Mouse (Mus musculus): ENCODE measurements at regions not wholly inside any gene's neighbourhood (a gene's known extent, or its start where the extent isn't known, plus 50 kb on each side); places are given as distances from the start of the nearest gene placed in this dataset.
A peak's percentile ranks its signal among the peaks of the same experiment; 100 is the strongest.

DNA sequence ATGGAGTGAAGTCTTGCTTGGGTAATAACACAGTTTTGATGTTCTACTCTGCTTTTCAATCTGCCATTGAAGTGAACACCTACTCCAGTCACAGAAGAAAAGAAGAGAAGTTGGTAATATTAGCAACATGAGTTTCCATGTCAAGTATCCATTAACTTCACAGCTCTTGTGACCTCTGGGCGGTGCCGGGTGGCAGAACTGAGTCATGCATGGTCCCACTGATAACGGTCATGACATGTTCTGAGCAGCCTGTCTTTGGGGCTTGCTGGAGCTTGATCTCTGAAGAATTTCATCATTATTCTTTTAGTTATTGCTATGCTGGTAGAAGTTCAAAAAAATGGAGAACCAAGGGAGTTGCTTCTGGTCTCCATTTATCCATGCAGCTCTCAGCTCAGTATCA lies 215.1 kb upstream of the Ptger4 start:
- H3K27ac ChIP-seq (ENCODE audit: low read length), result no peak overlapping the region
- WGBS, result 96% methylated on average over 3 of the region's 3 CpGs
- H3K4me1 ChIP-seq (ENCODE audit: control insufficient read depth, insufficient read depth, low read length), result no peaks in the 10 kb centered on the region
- H3K36me3 ChIP-seq (ENCODE audit: control insufficient read depth, insufficient read depth, low read length), result no peaks in the 10 kb centered on the region
- no peaks in the 10 kb centered on the region for H3K9me3 ChIP-seq (replicated peaks; ENCODE audit: control insufficient read depth, low read length, poor library complexity, severe bottlenecking)
- H3K27me3 ChIP-seq (ENCODE audit: control insufficient read depth, insufficient read depth, low read depth, low read length), result no peaks in the 10 kb centered on the region
- H3K4me3 ChIP-seq (ENCODE audit: low read depth, low read length), result no peak overlapping the region
- ATAC-seq, result no peak
- H3K4me2 ChIP-seq (ENCODE audit: low read length), result no peak overlapping the region
- no peak overlapping the region for H3K9ac ChIP-seq (ENCODE audit: low read depth, low read length)

DNA sequence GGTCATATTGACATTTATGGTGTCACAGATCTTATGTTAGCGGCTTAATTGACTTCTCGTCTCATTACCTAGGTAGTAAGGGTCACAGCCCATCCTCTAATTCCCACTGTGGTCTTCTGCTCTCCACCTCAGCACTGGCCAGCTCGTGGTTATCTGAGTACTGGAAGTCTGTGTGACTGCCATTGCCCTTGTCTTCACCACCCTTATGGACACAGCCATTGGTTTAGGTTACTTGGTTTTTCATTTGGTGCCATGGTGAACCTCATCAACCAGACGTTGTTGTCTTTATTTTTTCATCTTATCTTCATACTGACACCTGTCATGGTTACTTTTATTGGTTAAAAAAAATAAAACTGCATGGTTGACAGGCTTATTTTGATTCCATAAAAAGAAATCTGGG lies 215.6 kb upstream of the Ptger4 start:
- H3K9me3 ChIP-seq (replicated peaks; ENCODE audit: control insufficient read depth, low read length, poor library complexity, severe bottlenecking), result no peaks in the 10 kb centered on the region
- no peak overlapping the region for H3K9ac ChIP-seq (ENCODE audit: low read depth, low read length)
- no peak for ATAC-seq
- WGBS, result 90% methylated on average over 4 of the region's 4 CpGs
- no peaks in the 10 kb centered on the region for H3K4me1 ChIP-seq (ENCODE audit: control insufficient read depth, insufficient read depth, low read length)
- H3K27ac ChIP-seq (ENCODE audit: low read length), result no peak overlapping the region
- no peaks in the 10 kb centered on the region for H3K36me3 ChIP-seq (ENCODE audit: control insufficient read depth, insufficient read depth, low read length)
- no peaks in the 10 kb centered on the region for H3K27me3 ChIP-seq (ENCODE audit: control insufficient read depth, insufficient read depth, low read depth, low read length)
- no peak overlapping the region for H3K4me3 ChIP-seq (ENCODE audit: low read depth, low read length)
- no peak overlapping the region for H3K4me2 ChIP-seq (ENCODE audit: low read length)

DNA sequence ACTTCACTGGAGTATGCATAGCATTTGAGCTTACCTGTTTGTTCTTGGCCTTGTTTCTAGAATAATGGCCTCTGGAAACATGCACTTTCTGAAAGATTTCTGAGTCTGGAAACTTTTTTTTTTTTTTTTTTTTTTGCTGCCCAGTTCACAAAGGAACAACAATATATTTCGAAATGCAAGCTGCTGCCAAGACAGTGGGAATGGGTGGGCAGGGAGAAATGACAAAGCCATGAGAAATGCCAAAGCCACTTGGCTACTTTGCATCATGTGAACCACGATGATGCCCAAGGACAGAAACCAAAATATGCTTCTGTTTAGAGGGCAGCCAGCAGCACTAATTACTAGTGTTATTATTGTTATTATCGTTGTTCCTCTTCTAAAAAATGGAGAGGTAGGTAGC lies 218.7 kb upstream of the Ptger4 start:
- Histone ChIP-seq H3K4me1 (ENCODE audit: control insufficient read depth, insufficient read depth, low read length) (no peaks in the 10 kb centered on the region), H3K9me3 (replicated peaks; ENCODE audit: control insufficient read depth, low read length, poor library complexity, severe bottlenecking) (no peaks in the 10 kb centered on the region), H3K9ac (ENCODE audit: low read depth, low read length) (no peak overlapping the region), H3K27ac (ENCODE audit: low read length) (no peak overlapping the region), H3K36me3 (ENCODE audit: control insufficient read depth, insufficient read depth, low read length) (no peaks in the 10 kb centered on the region), H3K27me3 (ENCODE audit: control insufficient read depth, insufficient read depth, low read depth, low read length) (no peaks in the 10 kb centered on the region), H3K4me2 (ENCODE audit: low read length) (no peak overlapping the region), H3K4me3 (ENCODE audit: low read depth, low read length) (no peak overlapping the region)
- no peak for ATAC-seq
- 81% methylated on average over 3 of the region's 3 CpGs for WGBS

DNA sequence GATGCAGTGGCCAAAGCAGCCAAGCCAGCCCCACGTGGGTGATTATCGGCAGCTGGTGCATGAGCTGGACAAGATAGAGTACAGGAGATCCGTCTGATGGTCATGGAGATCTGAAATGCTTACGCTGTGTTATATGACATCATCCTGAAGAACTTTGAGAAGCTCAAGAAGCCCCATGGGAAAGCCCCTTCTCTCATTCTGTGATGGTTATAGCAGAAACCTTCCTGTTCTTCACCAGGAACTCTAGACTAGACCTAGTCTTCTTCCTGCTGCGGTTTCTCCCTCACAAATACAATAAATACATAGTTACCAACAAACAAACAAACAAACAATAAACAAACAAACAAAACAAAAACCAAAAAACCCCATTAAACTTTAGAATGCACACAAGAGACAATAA lies 220.7 kb upstream of the Ptger4 start:
- no peak overlapping the region for H3K9ac ChIP-seq (ENCODE audit: low read depth, low read length)
- H3K27ac ChIP-seq (ENCODE audit: low read length), result no peak overlapping the region
- no peaks in the 10 kb centered on the region for H3K27me3 ChIP-seq (ENCODE audit: control insufficient read depth, insufficient read depth, low read depth, low read length)
- H3K4me2 ChIP-seq (ENCODE audit: low read length), result no peak overlapping the region
- H3K4me3 ChIP-seq (ENCODE audit: low read depth, low read length), result no peak overlapping the region
- H3K9me3 ChIP-seq (replicated peaks; ENCODE audit: control insufficient read depth, low read length, poor library complexity, severe bottlenecking), result no peaks in the 10 kb centered on the region
- no peaks in the 10 kb centered on the region for H3K36me3 ChIP-seq (ENCODE audit: control insufficient read depth, insufficient read depth, low read length)
- no peak for ATAC-seq
- WGBS, result 91% methylated on average over 5 of the region's 5 CpGs
- no peaks in the 10 kb centered on the region for H3K4me1 ChIP-seq (ENCODE audit: control insufficient read depth, insufficient read depth, low read length)

DNA sequence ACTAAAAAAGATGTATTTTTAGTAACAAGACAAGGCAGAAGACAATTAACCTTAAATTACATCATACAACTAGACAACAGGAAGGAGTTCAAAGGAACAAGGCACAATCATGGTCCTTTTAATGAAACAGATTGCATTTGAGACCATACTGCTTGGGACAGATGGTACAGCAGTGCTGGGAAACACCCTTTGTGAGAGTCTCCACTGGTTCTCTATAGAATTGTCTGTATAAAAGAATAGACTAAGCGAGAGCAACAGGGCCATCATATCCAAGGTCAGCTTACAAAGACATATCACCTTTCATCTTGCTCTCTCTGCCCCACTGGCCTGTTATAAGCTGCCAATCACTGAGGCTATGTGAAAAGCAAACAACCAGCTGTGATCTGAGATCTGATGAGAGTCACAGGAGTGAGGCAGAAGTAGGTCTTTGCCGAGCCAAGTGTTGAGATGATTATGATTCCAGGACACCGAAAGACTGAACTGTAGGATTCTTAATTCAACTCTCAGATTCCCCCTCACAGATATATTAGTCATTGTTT lies 224.6 kb upstream of the Ptger4 start:
- Histone ChIP-seq H3K27me3 (ENCODE audit: control insufficient read depth, insufficient read depth, low read depth, low read length) (no peaks in the 10 kb centered on the region), H3K4me2 (ENCODE audit: low read length) (no peak overlapping the region), H3K9ac (ENCODE audit: low read depth, low read length) (no peak overlapping the region), H3K4me1 (ENCODE audit: control insufficient read depth, insufficient read depth, low read length) (no peaks in the 10 kb centered on the region), H3K27ac (ENCODE audit: low read length) (no peak overlapping the region), H3K4me3 (ENCODE audit: low read depth, low read length) (no peak overlapping the region), H3K9me3 (replicated peaks; ENCODE audit: control insufficient read depth, low read length, poor library complexity, severe bottlenecking) (no peaks in the 10 kb centered on the region), H3K36me3 (ENCODE audit: control insufficient read depth, insufficient read depth, low read length) (no peaks in the 10 kb centered on the region)
- 51% methylated on average over 3 of the region's 3 CpGs for WGBS
- ATAC-seq, result peak; percentile 60; the same call in 1 of the 2 replicates

DNA sequence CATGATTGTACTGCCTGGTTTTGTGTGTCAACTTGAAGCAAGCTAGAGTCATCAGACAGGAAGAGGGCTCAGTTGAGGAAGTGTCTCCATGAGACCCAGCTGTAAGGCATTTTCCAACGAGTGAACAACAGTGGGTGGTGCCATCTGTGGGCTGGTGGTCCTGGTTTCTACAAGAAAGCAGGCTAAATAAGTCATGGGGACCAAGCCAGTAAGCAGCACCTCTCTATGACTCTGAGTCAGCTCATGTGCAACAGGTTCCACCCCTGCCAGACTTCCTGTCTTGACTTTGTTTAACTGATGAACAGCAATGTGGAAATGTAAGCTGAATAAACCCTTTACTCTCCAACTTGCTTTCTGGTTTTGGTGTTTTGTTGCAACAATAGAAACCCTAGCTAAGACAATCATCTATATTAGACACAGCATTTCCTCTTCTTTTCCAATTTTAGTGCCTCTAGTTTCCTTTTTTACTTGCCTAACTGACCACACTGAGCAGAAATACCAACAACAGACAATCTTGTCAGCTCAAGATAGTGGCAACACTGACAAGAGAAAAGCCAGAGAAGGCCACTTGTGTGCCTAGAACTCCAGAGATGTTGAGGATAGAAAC lies 231.5 kb upstream of the Ptger4 start:
- no peak overlapping the region for H3K4me2 ChIP-seq (ENCODE audit: low read length)
- no peak overlapping the region for H3K4me3 ChIP-seq (ENCODE audit: low read depth, low read length)
- H3K36me3 ChIP-seq (ENCODE audit: control insufficient read depth, insufficient read depth, low read length), result no peaks in the 10 kb centered on the region
- WGBS, result 53% methylated on average over 1 of the region's 1 CpGs
- H3K27me3 ChIP-seq (ENCODE audit: control insufficient read depth, insufficient read depth, low read depth, low read length), result no peaks in the 10 kb centered on the region
- no peak overlapping the region for H3K9ac ChIP-seq (ENCODE audit: low read depth, low read length)
- H3K9me3 ChIP-seq (replicated peaks; ENCODE audit: control insufficient read depth, low read length, poor library complexity, severe bottlenecking), result no peaks in the 10 kb centered on the region
- no peak for ATAC-seq
- H3K4me1 ChIP-seq (ENCODE audit: control insufficient read depth, insufficient read depth, low read length), result no peaks in the 10 kb centered on the region
- no peak overlapping the region for H3K27ac ChIP-seq (ENCODE audit: low read length)

DNA sequence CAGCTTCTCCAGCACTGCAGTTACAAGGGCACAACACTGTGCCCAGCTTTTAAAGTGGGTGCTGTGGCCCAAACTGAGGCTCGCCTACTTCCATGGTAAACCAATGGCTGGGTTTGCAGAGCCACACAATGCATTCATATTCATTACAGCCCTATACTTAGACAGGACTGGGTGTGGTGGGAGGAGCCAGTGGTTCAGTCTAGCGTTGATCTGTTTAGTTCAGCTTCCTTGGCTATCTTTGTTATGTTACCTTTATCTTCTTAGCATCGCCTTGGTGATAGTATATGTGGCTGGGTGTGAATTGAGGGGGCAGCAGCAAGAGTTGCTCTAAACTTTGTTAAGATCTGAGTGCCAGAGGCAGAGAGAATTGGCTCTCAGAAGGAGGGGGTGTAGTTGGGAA lies 249.3 kb upstream of the Ptger4 start:
- 57% methylated on average over 3 of the region's 3 CpGs for WGBS

DNA sequence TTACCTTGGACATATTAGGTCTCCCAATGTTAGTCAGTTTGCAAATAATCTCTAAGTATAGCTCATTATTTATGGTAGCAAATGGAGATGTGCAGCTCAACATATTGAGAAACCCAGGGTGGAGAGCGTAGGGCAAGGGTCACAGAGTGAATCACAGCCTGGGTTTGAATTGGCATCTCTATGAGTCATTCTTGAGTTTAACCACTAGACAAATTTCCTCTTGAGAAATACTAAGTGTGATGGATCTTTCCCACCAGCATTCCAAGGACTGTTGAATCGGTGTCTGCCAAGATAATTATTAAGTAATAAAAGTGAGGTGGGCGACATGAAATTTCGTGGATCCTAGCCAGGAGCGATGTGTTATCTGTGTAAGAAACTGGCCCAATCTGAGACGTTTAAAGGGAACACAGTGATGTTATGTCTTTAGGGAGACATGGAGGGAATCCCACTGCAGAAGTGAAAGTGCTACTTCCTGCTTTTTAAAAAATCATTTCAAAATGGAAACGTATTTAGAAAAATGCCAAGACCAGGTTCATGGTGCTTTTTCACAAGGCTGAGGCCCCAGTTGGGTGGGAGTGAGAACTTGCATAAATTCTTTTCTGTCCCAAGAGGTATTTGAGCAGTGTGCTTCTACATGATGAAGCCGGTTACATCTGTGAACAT lies 251.3 kb upstream of the Ptger4 start:
- no peak for ATAC-seq
- Histone ChIP-seq H3K4me1 (ENCODE audit: control insufficient read depth, insufficient read depth, low read length) (no peaks in the 10 kb centered on the region), H3K36me3 (ENCODE audit: control insufficient read depth, insufficient read depth, low read length) (no peaks in the 10 kb centered on the region), H3K4me3 (ENCODE audit: low read depth, low read length) (no peak overlapping the region), H3K27me3 (ENCODE audit: control insufficient read depth, insufficient read depth, low read depth, low read length) (no peaks in the 10 kb centered on the region), H3K4me2 (ENCODE audit: low read length) (no peak overlapping the region), H3K27ac (ENCODE audit: low read length) (no peak overlapping the region), H3K9ac (ENCODE audit: low read depth, low read length) (no peak overlapping the region), H3K9me3 (replicated peaks; ENCODE audit: control insufficient read depth, low read length, poor library complexity, severe bottlenecking) (no peaks in the 10 kb centered on the region)
- WGBS, result 92% methylated on average over 8 of the region's 8 CpGs

More for the DNA sequence above, 249.3 kb upstream of the Ptger4 start:
- Histone ChIP-seq H3K4me1 (ENCODE audit: control insufficient read depth, insufficient read depth, low read length) (no peaks in the 10 kb centered on the region), H3K9me3 (replicated peaks; ENCODE audit: control insufficient read depth, low read length, poor library complexity, severe bottlenecking) (no peaks in the 10 kb centered on the region), H3K27ac (ENCODE audit: low read length) (no peak overlapping the region), H3K4me2 (ENCODE audit: low read length) (no peak overlapping the region), H3K36me3 (ENCODE audit: control insufficient read depth, insufficient read depth, low read length) (no peaks in the 10 kb centered on the region), H3K4me3 (ENCODE audit: low read depth, low read length) (no peak overlapping the region), H3K9ac (ENCODE audit: low read depth, low read length) (no peak overlapping the region), H3K27me3 (ENCODE audit: control insufficient read depth, insufficient read depth, low read depth, low read length) (no peaks in the 10 kb centered on the region)
- no peak for ATAC-seq

DNA sequence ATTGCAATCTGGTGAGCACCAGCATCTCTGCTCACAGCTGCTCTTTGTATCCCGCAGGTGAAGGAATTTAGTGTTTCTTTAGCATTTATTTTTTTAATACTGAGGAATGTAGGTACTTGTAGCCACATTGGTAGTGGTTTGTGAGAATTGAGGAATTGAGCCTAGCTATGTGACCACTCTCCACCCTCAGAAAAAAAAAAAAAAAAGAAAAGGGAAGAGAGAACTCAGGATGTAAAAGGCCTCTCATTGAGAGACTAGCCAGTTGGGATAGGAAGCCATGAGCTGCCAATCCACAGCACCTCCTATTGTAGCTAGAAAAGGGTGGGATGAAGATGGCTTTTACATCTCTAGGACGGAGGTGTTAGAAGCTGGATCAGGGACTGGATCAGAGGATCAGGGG lies 252.0 kb upstream of the Ptger4 start:
- H3K27ac ChIP-seq (ENCODE audit: low read length), result no peak overlapping the region
- H3K36me3 ChIP-seq (ENCODE audit: control insufficient read depth, insufficient read depth, low read length), result no peaks in the 10 kb centered on the region
- H3K4me1 ChIP-seq (ENCODE audit: control insufficient read depth, insufficient read depth, low read length), result no peaks in the 10 kb centered on the region
- H3K4me2 ChIP-seq (ENCODE audit: low read length), result no peak overlapping the region
- no peak overlapping the region for H3K9ac ChIP-seq (ENCODE audit: low read depth, low read length)
- H3K27me3 ChIP-seq (ENCODE audit: control insufficient read depth, insufficient read depth, low read depth, low read length), result no peaks in the 10 kb centered on the region
- 94% methylated on average over 2 of the region's 2 CpGs for WGBS
- H3K9me3 ChIP-seq (replicated peaks; ENCODE audit: control insufficient read depth, low read length, poor library complexity, severe bottlenecking), result no peaks in the 10 kb centered on the region
- H3K4me3 ChIP-seq (ENCODE audit: low read depth, low read length), result no peak overlapping the region
- ATAC-seq, result no peak

Data from midbrain, embryonic 16.5 days (tissue).